Mouse (Mus musculus) retina, embryonic 14.5 days (tissue): ENCODE measurements around the gene Csnka2ip.

ENCODE experiments used
- DNase-seq: peaks from one replicate; pipeline ENCODE4 v3.0.0-alpha.2; 2015; ENCODE audit warnings: low spot score

The Csnka2ip gene

GRCm38 (mm10) chr16:64602308-64602707, at the start of gene Csnka2ip:
Gene Csnka2ip (minus strand): TSS chr16:64602408.
- no peak for DNase-seq

GRCm38 (mm10) chr16:64649594-64650290, 47.5 kb upstream of the Csnka2ip start:
- DNase-seq: no peak

DNA sequence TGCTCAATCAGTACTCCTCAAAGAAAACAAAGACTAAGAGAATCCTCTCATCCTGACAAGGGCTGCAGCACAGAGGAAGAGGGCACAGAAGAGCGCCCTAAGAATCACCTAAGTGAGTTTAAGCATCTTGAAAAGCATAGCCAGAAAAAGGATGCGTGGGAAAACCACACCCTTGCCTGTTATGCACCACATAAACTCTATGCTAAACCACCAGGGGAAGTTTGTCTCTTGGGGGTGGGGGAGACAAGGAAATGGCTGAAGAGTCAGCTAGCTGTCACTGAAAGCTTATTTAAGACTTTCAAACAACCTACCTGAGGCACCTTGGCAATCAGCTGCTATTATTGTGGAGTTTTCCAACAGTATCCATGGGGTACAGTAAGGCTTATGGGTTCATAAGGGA, 45.6 kb upstream of the Csnka2ip start:
- no peak for DNase-seq

DNA sequence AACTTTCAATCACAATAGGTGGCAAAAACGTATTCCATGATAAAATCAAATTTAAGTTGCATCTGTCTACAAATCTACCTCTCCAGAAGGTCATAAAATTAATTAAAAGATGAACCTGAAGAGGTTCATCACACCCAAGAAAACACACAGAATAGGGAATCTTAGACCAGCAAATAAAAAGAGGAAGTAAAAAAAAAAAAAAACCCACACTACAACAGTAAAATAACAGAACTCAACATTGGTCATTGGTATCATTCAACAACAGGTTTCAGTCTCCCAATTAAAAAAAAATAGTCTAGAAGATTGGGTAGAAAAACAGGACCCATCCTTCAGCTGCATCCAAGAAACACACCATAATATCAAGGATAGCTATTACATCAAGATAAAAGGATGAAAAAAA, 32.9 kb upstream of the Csnka2ip start:
- no peak for DNase-seq

DNA sequence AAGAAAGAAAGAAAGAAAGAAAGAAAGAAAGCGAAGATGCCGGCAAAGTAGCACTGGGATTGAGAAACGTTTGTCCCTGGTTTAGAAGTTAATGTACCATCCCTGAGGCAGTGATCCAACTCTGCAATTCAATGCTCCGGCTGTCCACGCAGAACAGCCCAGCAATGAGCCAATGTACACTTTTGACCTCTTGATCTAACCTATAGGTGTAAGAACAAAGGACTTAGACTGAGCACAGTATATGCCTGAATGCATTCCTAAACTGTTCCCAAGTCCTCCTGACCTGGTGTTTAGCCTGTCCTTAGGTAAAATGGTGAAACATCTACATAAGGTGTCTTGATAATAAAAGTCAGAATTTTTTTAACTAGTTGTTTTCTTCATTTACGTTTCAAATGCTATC, 17.9 kb upstream of the Csnka2ip start:
- DNase-seq: no peak

GRCm38 (mm10) chr16:64614648-64615047, 12.4 kb upstream of the Csnka2ip start:
- no peak for DNase-seq

- no peak for DNase-seq
Observed at GRCm38 (mm10) chr16:64607793-64608192, 5.6 kb upstream of the Csnka2ip start.

DNA sequence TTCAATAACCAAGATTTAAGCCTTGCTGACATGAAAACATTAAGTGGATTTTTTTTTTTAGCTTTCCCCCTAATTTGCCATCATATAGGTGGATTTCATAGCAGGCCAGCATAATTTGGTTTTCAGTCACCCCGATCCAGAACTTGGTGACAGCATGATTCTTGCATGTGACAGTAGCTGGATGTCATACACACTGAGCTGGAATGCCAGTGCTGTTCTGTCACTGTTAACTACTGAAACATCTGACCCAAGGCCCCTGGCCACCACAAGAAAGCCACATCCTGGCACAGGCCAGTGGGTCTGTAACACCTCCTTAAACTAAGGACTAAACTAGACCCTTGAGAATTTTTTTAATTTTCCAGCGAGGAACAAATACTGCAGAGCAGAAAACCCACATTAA, 15.4 kb downstream of the Csnka2ip start:
- no peak for DNase-seq

DNA sequence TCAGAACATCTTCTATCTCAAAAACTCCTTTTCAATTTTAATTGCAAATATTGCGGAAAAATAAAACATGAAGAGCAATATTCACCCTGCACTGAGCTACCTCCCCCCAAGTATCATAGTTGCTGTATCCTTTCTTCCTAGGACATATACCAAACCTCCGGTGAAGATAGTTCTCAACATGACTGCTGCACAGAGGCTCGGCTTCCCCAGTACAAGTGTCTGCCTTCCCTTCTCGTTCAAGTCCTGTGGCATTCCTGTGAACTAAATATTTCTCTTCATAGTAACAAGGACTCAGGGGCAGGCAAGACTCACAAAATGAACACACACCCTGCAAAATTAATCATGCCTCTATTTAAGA, 16.0 kb downstream of the Csnka2ip start:
- DNase-seq: no peak

DNA sequence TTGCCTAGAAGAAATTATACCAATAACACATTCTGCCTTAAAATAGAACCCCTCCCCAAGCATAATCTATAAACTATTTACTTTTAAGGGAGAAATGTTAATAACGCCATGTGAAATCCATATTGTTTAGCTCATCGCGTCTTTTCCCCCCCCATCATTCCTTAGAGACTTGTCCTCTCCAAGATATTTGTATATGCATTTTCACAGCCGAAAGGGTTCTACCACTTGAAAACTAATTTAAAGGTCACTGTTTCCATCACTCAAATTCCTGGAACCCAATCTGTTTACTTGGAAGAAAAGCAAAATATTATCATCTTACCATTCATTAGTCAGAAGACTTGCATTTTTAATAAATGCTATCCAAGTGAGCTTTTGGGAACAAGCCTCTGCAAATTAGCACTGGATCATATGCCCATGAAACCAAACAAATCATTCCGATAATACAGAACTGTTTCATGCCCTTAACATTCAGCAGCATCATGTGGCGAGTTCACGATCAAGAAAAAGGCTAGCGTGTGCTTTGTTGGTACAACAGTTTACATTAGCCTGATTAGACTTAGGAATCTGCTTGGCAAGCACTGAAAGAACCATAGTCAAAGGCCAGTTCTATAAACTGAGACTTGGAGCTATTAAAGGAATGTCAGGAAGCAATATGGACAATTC, 16.5 kb downstream of the Csnka2ip start:
- no peak for DNase-seq

- DNase-seq: no peak
Observed at GRCm38 (mm10) chr16:64584591-64584990, 17.6 kb downstream of the Csnka2ip start.

GRCm38 (mm10) chr16:64583406-64583805, 18.8 kb downstream of the Csnka2ip start:
- no peak for DNase-seq

DNA sequence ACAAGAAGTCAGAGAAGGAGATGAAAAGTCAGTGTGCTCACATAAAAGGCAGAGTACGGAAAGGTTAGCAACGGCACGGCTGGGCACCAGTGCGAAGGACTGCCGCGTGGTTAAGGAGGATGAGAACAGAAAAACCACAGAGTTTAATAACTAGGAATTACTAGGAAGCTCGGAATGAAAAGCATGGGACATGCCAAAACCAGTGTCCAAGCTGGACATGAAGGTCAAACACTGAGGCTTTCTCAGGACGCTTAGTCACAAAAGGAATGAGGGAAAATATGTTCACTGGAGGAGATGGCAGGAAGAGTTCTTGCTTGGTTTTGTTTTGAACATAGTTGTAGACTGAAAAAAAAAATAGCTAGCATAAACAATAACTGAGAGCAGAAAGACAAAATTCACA, 32.7 kb downstream of the Csnka2ip start:
- no peak for DNase-seq

DNA sequence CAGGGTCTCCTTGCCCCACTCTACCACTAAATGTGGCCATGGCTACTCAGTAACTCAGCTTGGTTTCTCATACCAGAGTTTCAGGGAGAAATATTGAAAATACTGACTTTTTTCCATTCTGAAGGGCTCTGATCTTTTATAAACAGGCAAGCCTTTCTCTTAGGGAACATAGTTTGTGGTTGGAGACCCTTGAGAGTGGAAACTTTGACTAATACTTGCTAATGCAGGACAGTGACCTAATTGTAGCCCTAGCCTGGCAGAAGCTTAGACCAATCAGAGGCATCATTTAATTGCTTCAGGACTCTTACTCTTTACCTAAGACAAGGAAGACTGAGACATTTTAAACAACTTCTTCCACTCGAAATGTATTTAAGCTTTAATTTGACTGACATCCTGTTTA, 39.1 kb downstream of the Csnka2ip start:
- DNase-seq: no peak

GRCm38 (mm10) chr16:64558518-64558917, 43.7 kb downstream of the Csnka2ip start:
- no peak for DNase-seq

DNA sequence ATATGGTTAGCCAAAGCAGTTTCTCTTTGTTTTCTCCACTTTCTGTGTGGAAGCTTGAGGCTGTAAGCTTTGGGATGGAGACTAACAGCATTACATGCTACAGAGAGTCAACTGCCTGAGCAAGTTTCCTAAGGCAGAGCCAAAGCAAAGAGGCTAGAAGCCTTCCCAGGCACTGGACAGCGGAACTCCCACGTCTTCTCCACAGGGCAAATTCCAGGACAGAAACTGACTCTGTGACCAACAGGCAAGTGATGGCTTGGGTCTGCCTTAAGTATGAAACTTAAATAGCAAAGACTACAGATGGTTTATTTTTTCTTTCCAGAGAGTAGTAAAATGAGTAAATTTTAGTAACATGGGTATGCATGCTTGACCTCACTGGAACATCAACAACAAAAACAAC, 75.3 kb downstream of the Csnka2ip start:
- no peak for DNase-seq

DNA sequence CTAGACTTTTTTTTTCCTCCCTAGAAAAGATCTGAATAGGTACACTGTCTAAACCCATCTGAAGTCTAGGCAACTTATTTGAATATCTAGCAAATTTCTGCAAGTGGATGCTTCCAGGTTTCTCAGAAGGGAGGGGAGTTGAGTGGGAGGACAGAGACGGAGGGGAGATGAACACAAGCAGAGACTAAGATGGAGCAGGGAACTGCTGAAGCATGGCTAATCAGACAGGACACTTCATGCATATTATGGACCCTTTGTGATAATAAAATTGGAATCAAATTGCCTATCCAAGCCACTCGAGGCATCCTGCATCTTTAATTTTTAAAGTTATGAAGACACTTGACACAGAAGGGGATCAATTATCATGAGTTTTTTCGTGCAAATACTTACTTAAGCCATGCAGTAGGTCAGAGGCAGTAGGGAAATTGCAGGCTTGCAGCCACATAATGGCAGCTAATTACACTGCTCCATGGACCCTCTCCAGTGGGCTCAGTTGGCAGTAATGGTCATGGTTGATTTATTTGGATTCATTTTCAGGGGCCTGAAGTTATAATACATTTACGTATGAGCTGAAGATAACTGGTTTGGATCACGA, 78.1 kb downstream of the Csnka2ip start:
- DNase-seq: peak; percentile 68

GRCm38 (mm10) chr16:64513423-64513822, 88.8 kb downstream of the Csnka2ip start:
- DNase-seq: no peak
